Mouse (Mus musculus): ENCODE measurements around the gene Zfp280c. TPM values are rescaled to one million over a fixed set of nuclear protein-coding genes. Genes with fewer than 3 reads are reported as not detected.

Gene Zfp280c
- polyA plus RNA-seq, 1 experiment from 2014 or later, result 5.0 TPM

DNA sequence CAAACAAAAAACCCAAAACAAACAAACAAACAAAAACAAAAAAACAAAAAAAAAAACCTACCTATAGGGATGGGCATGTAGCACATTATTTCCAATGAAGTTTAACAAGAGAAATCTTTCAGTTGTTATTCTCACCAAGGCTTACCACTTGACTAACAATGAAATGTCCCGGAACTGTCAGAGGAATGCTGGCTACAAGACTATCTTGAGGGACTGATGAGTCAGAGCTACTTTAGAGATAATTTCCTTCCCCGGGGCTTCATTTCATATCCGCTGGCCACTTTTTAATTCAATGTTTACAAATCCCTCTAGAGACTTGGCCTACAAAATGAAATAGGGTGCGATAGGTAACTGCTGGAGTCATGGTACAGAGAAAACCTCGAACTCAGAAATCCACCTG, 2.6 kb upstream of the Zfp280c start:
- Histone ChIP-seq H3K4me1 (ENCODE audit: insufficient read depth, low read depth, low read length) (no peaks in the 10 kb centered on the region), H3K27ac (ENCODE audit: low read length) (no peak overlapping the region), H3K4me2 (replicated peaks; ENCODE audit: low read depth, low read length) (no peak overlapping the region), H3K9ac (replicated peaks; ENCODE audit: low read depth) (no peak overlapping the region), H3K27me3 (replicated peaks; ENCODE audit: insufficient read depth, low read length) (no peaks in the 10 kb centered on the region), H3K9me3 (ENCODE audit: low read length) (no peaks in the 10 kb centered on the region), H3K4me3 (ENCODE audit: low read depth, low read length) (no peak overlapping the region), H3K36me3 (ENCODE audit: insufficient read depth, low read length) (no peaks in the 10 kb centered on the region)
- DNase-seq (ENCODE audit: low spot score) (no peak), ATAC-seq (no peak)
- WGBS, result 78% methylated on average over 5 of the region's 5 CpGs
- TF ChIP-seq EP300 (IDR thresholded peaks at IDR 0.05) (no peak), CTCF (IDR thresholded peaks at IDR 0.05) (no peak)

DNA sequence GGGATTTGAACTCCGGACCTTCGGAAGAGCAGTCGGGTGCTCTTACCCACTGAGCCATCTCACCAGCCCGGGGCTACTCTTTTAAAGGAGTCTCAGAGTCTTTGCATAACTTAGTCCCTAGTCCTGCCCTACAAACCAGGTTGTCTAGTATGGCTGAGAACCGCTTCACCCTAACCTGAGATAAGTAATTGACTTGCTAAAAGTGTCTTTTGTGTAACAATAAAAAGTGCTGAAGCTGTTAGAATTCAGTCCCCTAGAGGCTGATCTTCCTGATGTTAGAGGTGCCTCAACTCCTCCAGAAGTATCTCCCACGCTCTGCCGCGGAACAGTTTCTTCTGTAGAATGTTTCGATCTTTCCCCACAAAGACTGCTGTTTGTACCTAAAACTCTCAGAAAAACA, 1.7 kb upstream of the Zfp280c start:
- ATAC-seq, result no peak
- DNase-seq (ENCODE audit: low spot score), result no peak
- WGBS, result 83% methylated on average over 9 of the region's 9 CpGs
- Histone ChIP-seq H3K9ac (replicated peaks; ENCODE audit: low read depth) (no peak overlapping the region), H3K27ac (ENCODE audit: low read length) (no peak overlapping the region), H3K27me3 (replicated peaks; ENCODE audit: insufficient read depth, low read length) (no peaks in the 10 kb centered on the region), H3K9me3 (ENCODE audit: low read length) (no peaks in the 10 kb centered on the region), H3K4me3 (ENCODE audit: low read depth, low read length) (no peak overlapping the region), H3K36me3 (ENCODE audit: insufficient read depth, low read length) (no peaks in the 10 kb centered on the region), H3K4me2 (replicated peaks; ENCODE audit: low read depth, low read length) (no peak overlapping the region), H3K4me1 (ENCODE audit: insufficient read depth, low read depth, low read length) (no peaks in the 10 kb centered on the region)
- no peak for TF ChIP-seq EP300 (IDR thresholded peaks at IDR 0.05)
- no peak for TF ChIP-seq CTCF (IDR thresholded peaks at IDR 0.05)

DNA sequence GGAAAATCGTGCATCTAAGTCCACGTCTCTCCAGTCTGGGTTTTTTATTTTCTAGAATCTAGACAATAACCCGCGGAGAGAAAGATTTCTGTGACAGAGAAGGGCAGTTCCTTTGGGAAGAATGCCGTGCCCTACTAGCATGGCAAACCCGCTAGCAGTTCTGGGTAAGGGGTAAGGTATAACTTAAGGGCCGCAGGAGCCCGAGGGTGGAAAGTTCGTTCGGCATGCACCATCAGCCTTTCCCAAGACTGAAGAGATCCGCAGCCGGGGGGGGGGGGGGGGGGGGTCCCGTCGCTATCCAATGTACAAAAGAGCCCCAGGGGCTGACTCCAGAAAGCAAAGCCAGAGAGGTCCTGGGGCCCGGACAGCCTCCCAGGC, 594 bp downstream of the Zfp280c start:
- H3K4me2 ChIP-seq (replicated peaks; ENCODE audit: low read depth, low read length), result peak overlapping the region; percentile 53
- ATAC-seq (no peak), DNase-seq (ENCODE audit: low spot score) (no peak)
- TF ChIP-seq CTCF (IDR thresholded peaks at IDR 0.05) (no peak), EP300 (IDR thresholded peaks at IDR 0.05) (no peak)
- H3K9ac ChIP-seq (replicated peaks; ENCODE audit: low read depth), result peak overlapping the region; percentile 48
- peak overlapping the region; percentile 53 for H3K4me3 ChIP-seq (ENCODE audit: low read depth, low read length)
- no peaks in the 10 kb centered on the region for H3K36me3 ChIP-seq (ENCODE audit: insufficient read depth, low read length)
- no peaks in the 10 kb centered on the region for H3K9me3 ChIP-seq (ENCODE audit: low read length)
- peak overlapping the region; percentile 54; the same call in 1 of the 2 replicates for H3K27ac ChIP-seq (ENCODE audit: low read length)
- H3K27me3 ChIP-seq (replicated peaks; ENCODE audit: insufficient read depth, low read length), result no peaks in the 10 kb centered on the region
- no peaks in the 10 kb centered on the region for H3K4me1 ChIP-seq (ENCODE audit: insufficient read depth, low read depth, low read length)
- 21% methylated on average over 10 of the region's 15 CpGs for WGBS

DNA sequence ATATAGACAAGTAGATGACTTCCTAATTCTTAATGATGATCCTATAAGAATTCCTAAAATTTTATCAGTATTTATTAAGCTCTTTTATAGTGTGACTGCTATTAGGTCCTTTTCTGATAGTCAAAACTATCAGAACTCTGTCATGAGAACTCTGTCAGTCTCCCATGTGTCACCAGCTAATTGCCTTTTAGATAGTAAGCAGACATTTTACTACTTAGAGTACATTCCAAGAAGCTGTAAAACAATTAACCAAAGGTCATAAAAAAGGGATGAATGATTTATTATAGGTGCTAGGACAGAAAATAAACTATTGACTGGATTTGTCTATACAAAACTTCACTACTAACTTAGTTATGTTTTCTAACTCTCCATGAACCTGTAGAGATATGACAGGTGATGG, 11.0 kb downstream of the Zfp280c start:
- H3K27me3 ChIP-seq (replicated peaks; ENCODE audit: insufficient read depth, low read length), result no peaks in the 10 kb centered on the region
- ATAC-seq (no peak), DNase-seq (ENCODE audit: low spot score) (no peak)
- H3K4me1 ChIP-seq (ENCODE audit: insufficient read depth, low read depth, low read length), result no peaks in the 10 kb centered on the region
- H3K36me3 ChIP-seq (ENCODE audit: insufficient read depth, low read length), result no peaks in the 10 kb centered on the region
- TF ChIP-seq CTCF (IDR thresholded peaks at IDR 0.05) (no peak), EP300 (IDR thresholded peaks at IDR 0.05) (no peak)
- no peak overlapping the region for H3K9ac ChIP-seq (replicated peaks; ENCODE audit: low read depth)
- no peak overlapping the region for H3K27ac ChIP-seq (ENCODE audit: low read length)
- no peak overlapping the region for H3K4me3 ChIP-seq (ENCODE audit: low read depth, low read length)
- H3K4me2 ChIP-seq (replicated peaks; ENCODE audit: low read depth, low read length), result no peak overlapping the region
- H3K9me3 ChIP-seq (ENCODE audit: low read length), result no peaks in the 10 kb centered on the region

DNA sequence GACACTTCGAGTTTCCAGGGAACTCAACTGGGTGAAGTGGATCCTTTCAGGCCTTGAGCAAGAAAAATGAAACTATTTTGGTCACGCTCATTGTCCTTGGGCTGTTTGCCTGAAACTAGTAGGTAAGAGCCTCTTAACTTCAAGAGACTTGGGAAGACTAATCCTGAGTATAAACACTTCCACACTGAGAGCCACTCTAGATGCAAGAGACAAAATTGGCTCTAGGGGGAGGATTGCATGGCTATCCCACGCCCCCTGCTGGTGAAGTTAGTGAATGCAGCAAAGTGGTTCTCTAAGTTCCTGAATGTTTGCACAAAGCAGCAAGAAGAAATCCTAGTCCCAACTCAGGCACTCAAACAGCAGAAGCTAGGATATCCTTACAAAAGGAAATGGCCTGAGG, 62.1 kb downstream of the Zfp280c start:
- ATAC-seq (peak; percentile 98), DNase-seq (ENCODE audit: low spot score) (peak; percentile 86)
- Histone ChIP-seq H3K4me3 (ENCODE audit: low read depth, low read length) (no peak overlapping the region), H3K4me2 (replicated peaks; ENCODE audit: low read depth, low read length) (no peak overlapping the region), H3K27ac (ENCODE audit: low read length) (no peak overlapping the region), H3K9ac (replicated peaks; ENCODE audit: low read depth) (no peak overlapping the region), H3K4me1 (ENCODE audit: insufficient read depth, low read depth, low read length) (no peaks in the 10 kb centered on the region), H3K9me3 (ENCODE audit: low read length) (no peaks in the 10 kb centered on the region), H3K36me3 (ENCODE audit: insufficient read depth, low read length) (no peaks in the 10 kb centered on the region), H3K27me3 (replicated peaks; ENCODE audit: insufficient read depth, low read length) (no peaks in the 10 kb centered on the region)
- WGBS, result 35% methylated on average over 3 of the region's 3 CpGs
- TF ChIP-seq CTCF (IDR thresholded peaks at IDR 0.05), result peak; percentile 93
- TF ChIP-seq EP300 (IDR thresholded peaks at IDR 0.05), result peak; percentile 79

DNA sequence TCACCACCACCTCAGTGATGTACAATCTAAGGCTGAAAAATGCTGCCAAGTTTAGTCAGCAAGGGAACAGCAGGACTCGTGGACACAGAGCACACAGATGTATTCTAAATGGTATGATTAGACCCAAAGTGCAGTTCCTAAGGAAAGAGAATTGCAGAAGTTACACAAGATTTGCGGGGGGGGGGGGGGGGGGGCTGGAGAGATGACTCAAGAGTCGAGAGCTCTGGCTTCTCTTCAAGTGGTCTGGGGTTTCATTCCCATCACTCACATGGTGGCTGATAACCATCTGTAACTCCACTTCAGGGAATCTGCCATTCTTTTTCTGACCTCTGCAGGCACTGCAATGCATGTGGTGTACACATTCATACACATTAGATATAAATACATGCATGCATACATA, 67.9 kb downstream of the Zfp280c start:
- TF ChIP-seq EP300 (IDR thresholded peaks at IDR 0.05) (no peak), CTCF (IDR thresholded peaks at IDR 0.05) (no peak)
- ATAC-seq (no peak), DNase-seq (ENCODE audit: low spot score) (no peak)
- Histone ChIP-seq H3K9ac (replicated peaks; ENCODE audit: low read depth) (no peak overlapping the region), H3K4me3 (ENCODE audit: low read depth, low read length) (no peak overlapping the region), H3K4me2 (replicated peaks; ENCODE audit: low read depth, low read length) (no peak overlapping the region), H3K36me3 (ENCODE audit: insufficient read depth, low read length) (no peaks in the 10 kb centered on the region), H3K9me3 (ENCODE audit: low read length) (no peaks in the 10 kb centered on the region), H3K4me1 (ENCODE audit: insufficient read depth, low read depth, low read length) (no peaks in the 10 kb centered on the region), H3K27ac (ENCODE audit: low read length) (no peak overlapping the region), H3K27me3 (replicated peaks; ENCODE audit: insufficient read depth, low read length) (no peaks in the 10 kb centered on the region)
- 35% methylated on average over 3 of the region's 3 CpGs for WGBS

DNA sequence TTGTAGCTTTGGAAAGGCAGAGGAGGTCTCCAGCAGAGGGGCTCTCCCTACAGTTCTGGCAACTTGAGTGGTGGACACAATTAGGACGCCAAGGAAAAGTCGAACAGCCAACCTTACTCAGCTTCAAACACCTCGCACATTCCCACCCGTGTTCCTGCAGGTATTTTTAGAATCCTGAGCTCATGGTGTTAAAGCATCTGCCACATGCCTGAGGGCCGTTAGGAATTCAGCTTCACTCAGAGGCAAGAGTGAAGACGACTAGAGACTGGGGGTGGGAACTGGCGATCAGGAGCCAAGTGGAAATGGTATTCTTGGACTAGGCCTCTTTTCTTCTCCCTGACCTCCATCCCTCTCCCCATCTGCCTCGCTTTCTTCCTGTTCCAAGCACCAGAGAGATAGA, 68.4 kb downstream of the Zfp280c start:
- ATAC-seq (no peak), DNase-seq (ENCODE audit: low spot score) (no peak)
- H3K27me3 ChIP-seq (replicated peaks; ENCODE audit: insufficient read depth, low read length), result no peaks in the 10 kb centered on the region
- H3K4me2 ChIP-seq (replicated peaks; ENCODE audit: low read depth, low read length), result no peak overlapping the region
- H3K9me3 ChIP-seq (ENCODE audit: low read length), result no peaks in the 10 kb centered on the region
- no peak overlapping the region for H3K4me3 ChIP-seq (ENCODE audit: low read depth, low read length)
- no peaks in the 10 kb centered on the region for H3K36me3 ChIP-seq (ENCODE audit: insufficient read depth, low read length)
- H3K9ac ChIP-seq (replicated peaks; ENCODE audit: low read depth), result no peak overlapping the region
- TF ChIP-seq EP300 (IDR thresholded peaks at IDR 0.05) (no peak), CTCF (IDR thresholded peaks at IDR 0.05) (no peak)
- H3K27ac ChIP-seq (ENCODE audit: low read length), result no peak overlapping the region
- WGBS, result 49% methylated on average over 8 of the region's 8 CpGs
- no peaks in the 10 kb centered on the region for H3K4me1 ChIP-seq (ENCODE audit: insufficient read depth, low read depth, low read length)
